Mouse (Mus musculus): ENCODE data around the gene Gm20388. TPM values are rescaled to one million over a fixed set of nuclear protein-coding genes. Genes with fewer than 3 reads are reported as not detected.

Gm20388 gene
- polyA plus RNA-seq, 1 experiment from 2014 or later: not detected

- H3K4me1 ChIP-seq (replicated peaks; ENCODE audit: control insufficient read depth, insufficient read depth): no peaks in the 10 kb centered on the region
- WGBS: 75% methylated on average over 7 of the region's 7 CpGs
- no peak overlapping the region for H3K9ac ChIP-seq (ENCODE audit: low read length)
- H3K9me3 ChIP-seq (ENCODE audit: control insufficient read depth, low read length): no peaks in the 10 kb centered on the region
- TF ChIP-seq CTCF (IDR thresholded peaks at IDR 0.05; ENCODE audit: low read depth) (no peak), EP300 (optimal IDR thresholded peaks at IDR 0.05) (no peak)
- H3K36me3 ChIP-seq (ENCODE audit: control insufficient read depth, insufficient read depth, low read length): no peaks in the 10 kb centered on the region
- H3K4me3 ChIP-seq (ENCODE audit: low read depth, low read length): no peak overlapping the region
- no peak overlapping the region for H3K27ac ChIP-seq (replicated peaks)
- ATAC-seq (ENCODE audit: low FRiP score, low TSS enrichment): no peak
- H3K4me2 ChIP-seq (replicated peaks; ENCODE audit: low read depth): no peak overlapping the region
- H3K27me3 ChIP-seq (ENCODE audit: control insufficient read depth, insufficient read depth, low read length): no peaks in the 10 kb centered on the region
- DNase-seq (ENCODE audit: low spot score): no peak
Measured at GRCm38 (mm10) chr8:121765594-121766138, 1855.0 kb downstream of the Gm20388 start.

- DNase-seq (ENCODE audit: low spot score): no peak
Measured at GRCm38 (mm10) chr8:121769095-121769494, 1858.5 kb downstream of the Gm20388 start.

GRCm38 (mm10) chr8:121769621-121770020 is 1859.0 kb downstream of the Gm20388 start:
- Histone ChIP-seq H3K4me2 (replicated peaks; ENCODE audit: low read depth) (no peak overlapping the region), H3K36me3 (ENCODE audit: control insufficient read depth, insufficient read depth, low read length) (no peaks in the 10 kb centered on the region), H3K27ac (replicated peaks) (no peak overlapping the region), H3K27me3 (ENCODE audit: control insufficient read depth, insufficient read depth, low read length) (no peaks in the 10 kb centered on the region), H3K4me1 (replicated peaks; ENCODE audit: control insufficient read depth, insufficient read depth) (no peaks in the 10 kb centered on the region), H3K9ac (ENCODE audit: low read length) (no peak overlapping the region), H3K4me3 (ENCODE audit: low read depth, low read length) (no peak overlapping the region), H3K9me3 (ENCODE audit: control insufficient read depth, low read length) (no peaks in the 10 kb centered on the region)
- ATAC-seq (ENCODE audit: low FRiP score, low TSS enrichment) (no peak), DNase-seq (ENCODE audit: low spot score) (no peak)
- WGBS: 84% methylated on average over 2 of the region's 2 CpGs
- no peak for TF ChIP-seq CTCF (IDR thresholded peaks at IDR 0.05; ENCODE audit: low read depth)
- no peak for TF ChIP-seq EP300 (optimal IDR thresholded peaks at IDR 0.05)

More at GRCm38 (mm10) chr8:121769095-121769494, 1858.5 kb downstream of the Gm20388 start:
- TF ChIP-seq EP300 (optimal IDR thresholded peaks at IDR 0.05): no peak
- TF ChIP-seq CTCF (IDR thresholded peaks at IDR 0.05; ENCODE audit: low read depth): no peak
- Histone ChIP-seq H3K9ac (ENCODE audit: low read length) (no peak overlapping the region), H3K27ac (replicated peaks) (no peak overlapping the region), H3K4me3 (ENCODE audit: low read depth, low read length) (no peak overlapping the region), H3K4me1 (replicated peaks; ENCODE audit: control insufficient read depth, insufficient read depth) (no peaks in the 10 kb centered on the region), H3K9me3 (ENCODE audit: control insufficient read depth, low read length) (no peaks in the 10 kb centered on the region), H3K36me3 (ENCODE audit: control insufficient read depth, insufficient read depth, low read length) (no peaks in the 10 kb centered on the region), H3K4me2 (replicated peaks; ENCODE audit: low read depth) (no peak overlapping the region), H3K27me3 (ENCODE audit: control insufficient read depth, insufficient read depth, low read length) (no peaks in the 10 kb centered on the region)
- 46% methylated on average over 3 of the region's 3 CpGs for WGBS
- ATAC-seq (ENCODE audit: low FRiP score, low TSS enrichment): no peak

- WGBS: 32% methylated on average over 19 of the region's 19 CpGs
- H3K9ac ChIP-seq (ENCODE audit: low read length): no peak overlapping the region
- no peak for ATAC-seq (ENCODE audit: low FRiP score, low TSS enrichment)
- no peaks in the 10 kb centered on the region for H3K36me3 ChIP-seq (ENCODE audit: control insufficient read depth, insufficient read depth, low read length)
- no peak overlapping the region for H3K27ac ChIP-seq (replicated peaks)
- TF ChIP-seq CTCF (IDR thresholded peaks at IDR 0.05; ENCODE audit: low read depth): no peak
- no peak for TF ChIP-seq EP300 (optimal IDR thresholded peaks at IDR 0.05)
- DNase-seq (ENCODE audit: low spot score): no peak
- H3K4me2 ChIP-seq (replicated peaks; ENCODE audit: low read depth): no peak overlapping the region
- no peak overlapping the region for H3K4me3 ChIP-seq (ENCODE audit: low read depth, low read length)
- H3K9me3 ChIP-seq (ENCODE audit: control insufficient read depth, low read length): no peaks in the 10 kb centered on the region
- no peaks in the 10 kb centered on the region for H3K27me3 ChIP-seq (ENCODE audit: control insufficient read depth, insufficient read depth, low read length)
- H3K4me1 ChIP-seq (replicated peaks; ENCODE audit: control insufficient read depth, insufficient read depth): no peaks in the 10 kb centered on the region
Measured at GRCm38 (mm10) chr8:121770845-121771752, 1860.5 kb downstream of the Gm20388 start.

- no peaks in the 10 kb centered on the region for H3K27me3 ChIP-seq (ENCODE audit: control insufficient read depth, insufficient read depth, low read length)
- 89% methylated on average over 12 of the region's 12 CpGs for WGBS
- ATAC-seq (ENCODE audit: low FRiP score, low TSS enrichment): no peak
Measured at GRCm38 (mm10) chr8:121773876-121774275, 1863.2 kb downstream of the Gm20388 start.

GRCm38 (mm10) chr8:121782493-121782892 is 1871.9 kb downstream of the Gm20388 start:
- no peak for TF ChIP-seq EP300 (optimal IDR thresholded peaks at IDR 0.05)
- no peak for ATAC-seq (ENCODE audit: low FRiP score, low TSS enrichment)
- WGBS: 46% methylated on average over 5 of the region's 5 CpGs

More at GRCm38 (mm10) chr8:121773876-121774275, 1863.2 kb downstream of the Gm20388 start:
- H3K4me3 ChIP-seq (ENCODE audit: low read depth, low read length): no peak overlapping the region
- H3K4me2 ChIP-seq (replicated peaks; ENCODE audit: low read depth): no peak overlapping the region
- TF ChIP-seq CTCF (IDR thresholded peaks at IDR 0.05; ENCODE audit: low read depth) (no peak), EP300 (optimal IDR thresholded peaks at IDR 0.05) (no peak)
- H3K36me3 ChIP-seq (ENCODE audit: control insufficient read depth, insufficient read depth, low read length): no peaks in the 10 kb centered on the region
- no peak overlapping the region for H3K27ac ChIP-seq (replicated peaks)
- DNase-seq (ENCODE audit: low spot score): no peak
- no peaks in the 10 kb centered on the region for H3K4me1 ChIP-seq (replicated peaks; ENCODE audit: control insufficient read depth, insufficient read depth)
- no peak overlapping the region for H3K9ac ChIP-seq (ENCODE audit: low read length)
- no peaks in the 10 kb centered on the region for H3K9me3 ChIP-seq (ENCODE audit: control insufficient read depth, low read length)

More at GRCm38 (mm10) chr8:121782493-121782892, 1871.9 kb downstream of the Gm20388 start:
- Histone ChIP-seq H3K27ac (replicated peaks) (no peak overlapping the region), H3K4me3 (ENCODE audit: low read depth, low read length) (no peak overlapping the region), H3K4me2 (replicated peaks; ENCODE audit: low read depth) (no peak overlapping the region), H3K9ac (ENCODE audit: low read length) (no peak overlapping the region), H3K9me3 (ENCODE audit: control insufficient read depth, low read length) (no peaks in the 10 kb centered on the region), H3K27me3 (ENCODE audit: control insufficient read depth, insufficient read depth, low read length) (no peaks in the 10 kb centered on the region), H3K36me3 (ENCODE audit: control insufficient read depth, insufficient read depth, low read length) (no peaks in the 10 kb centered on the region), H3K4me1 (replicated peaks; ENCODE audit: control insufficient read depth, insufficient read depth) (no peaks in the 10 kb centered on the region)
- DNase-seq (ENCODE audit: low spot score): no peak
